In genomic region chr6:84581833-84582445, GRCm38 (mm10) we compare ENCODE assay signal across 17 mouse cellular contexts. TPM values are rescaled to one million over a fixed set of nuclear protein-coding genes. Genes with fewer than 3 reads are reported as not detected.
A peak's percentile ranks its signal among the peaks of the same experiment; 100 is the strongest.
DNase-seq lines count a peak whose midpoint lies in the region; ATAC-seq and TF ChIP-seq lines count a peak whose summit lies in the region.
"Had no signal": no experiment of that assay in that cellular context is flagged by ENCODE, and none has a peak within 500 bp of the region (broad histone marks: within the 10 kb centered on the region; RNA-seq: fewer than 3 reads in every experiment).

No protein-coding gene starts in this region.

- ATAC-seq in forebrain, embryonic 14.5 days, result no peak
- ATAC-seq in forebrain, embryonic 13.5 days, result no peak
- ATAC-seq in midbrain, embryonic 11.5 days (ENCODE audit: low FRiP score), result no peak
- ATAC-seq in midbrain, postnatal 0 days (ENCODE audit: low FRiP score), result no peak
- ATAC-seq in embryonic facial prominence, embryonic 14.5 days (ENCODE audit: low read depth), result no peak
- no peak for ATAC-seq in limb, embryonic 12.5 days (ENCODE audit: insufficient number of reproducible peaks, insufficient read depth, low FRiP score, low TSS enrichment, low read depth)
- ATAC-seq: forebrain, postnatal 0 days; liver, postnatal 0 days had no signal

- peak; percentile 52 for DNase-seq in forebrain, embryonic 14.5 days (ENCODE audit: low spot score)
- peak; percentile 74 for DNase-seq in midbrain, embryonic 11.5 days (ENCODE audit: low spot score, missing footprints)
- no peak for DNase-seq in midbrain, postnatal 0 days (ENCODE audit: low spot score)
- peak; percentile 82 for DNase-seq in embryonic facial prominence, embryonic 14.5 days (ENCODE audit: low spot score)
- no peak for DNase-seq in left cerebral cortex, postnatal 36 days (ENCODE audit: low spot score in 2 of 2)
- DNase-seq in left cerebral cortex, adult 18-20 months (ENCODE audit: low spot score in 2 of 2), result no peak
- DNase-seq: adrenal gland, postnatal 14 days; cerebellum, adult 18-20 months; forebrain, postnatal 0 days; kidney, adult 2 months; left cerebral cortex, postnatal 4 days; liver, postnatal 0 days had no signal

- H3K27me3 ChIP-seq in forebrain, embryonic 14.5 days (replicated peaks; ENCODE audit: control insufficient read depth, insufficient read depth, low read length), result peaks cover 64% of the 10 kb centered on the region
- H3K27me3 ChIP-seq in forebrain, embryonic 13.5 days, result peaks cover 89% of the 10 kb centered on the region
- peaks cover 83% of the 10 kb centered on the region for H3K27me3 ChIP-seq in midbrain, embryonic 11.5 days (ENCODE audit: control insufficient read depth, insufficient read depth, low read length)
- H3K27me3 ChIP-seq in midbrain, postnatal 0 days (ENCODE audit: insufficient read depth, low read length), result peaks cover 66% of the 10 kb centered on the region
- H3K27me3 ChIP-seq in embryonic facial prominence, embryonic 14.5 days (replicated peaks; ENCODE audit: control insufficient read depth, insufficient read depth, low read length), result peaks cover 34% of the 10 kb centered on the region
- H3K27me3 ChIP-seq in limb, embryonic 12.5 days, result peaks cover 33% of the 10 kb centered on the region; the same call in 1 of the 2 replicates

- intact Hi-C loops in left cerebral cortex, postnatal 36 days (cut with DNase I), result no loop called here

- WGBS in forebrain, embryonic 14.5 days, result 58% methylated on average over 9 of the region's 9 CpGs
- 58% methylated on average over 9 of the region's 9 CpGs for WGBS in forebrain, embryonic 13.5 days
- WGBS in midbrain, embryonic 11.5 days, result 54% methylated on average over 9 of the region's 9 CpGs
- 69% methylated on average over 9 of the region's 9 CpGs for WGBS in midbrain, postnatal 0 days
- WGBS in embryonic facial prominence, embryonic 14.5 days, result 32% methylated on average over 9 of the region's 9 CpGs
- 51% methylated on average over 9 of the region's 9 CpGs for WGBS in limb, embryonic 12.5 days

- H3K27ac ChIP-seq in forebrain, embryonic 14.5 days (ENCODE audit: low read depth, low read length), result no peak overlapping the region
- no peak overlapping the region for H3K27ac ChIP-seq in forebrain, embryonic 13.5 days
- H3K27ac ChIP-seq in midbrain, embryonic 11.5 days (ENCODE audit: low read depth, low read length), result no peak overlapping the region
- H3K27ac ChIP-seq in midbrain, postnatal 0 days (ENCODE audit: low read depth, low read length), result no peak overlapping the region
- no peak overlapping the region for H3K27ac ChIP-seq in embryonic facial prominence, embryonic 14.5 days (replicated peaks; ENCODE audit: low read depth, low read length)
- H3K27ac ChIP-seq in limb, embryonic 12.5 days, result peak overlapping the region; percentile 50; the same call in 1 of the 2 replicates
- H3K27ac ChIP-seq: heart, embryonic 13.5 days; midbrain, embryonic 10.5 days had no signal

- no peaks in the 10 kb centered on the region for H3K9me3 ChIP-seq in forebrain, embryonic 14.5 days (replicated peaks; ENCODE audit: control insufficient read depth, low read length)
- H3K9me3 ChIP-seq in forebrain, embryonic 13.5 days (replicated peaks), result no peaks in the 10 kb centered on the region
- H3K9me3 ChIP-seq in midbrain, embryonic 11.5 days (ENCODE audit: control insufficient read depth, low read length), result no peaks in the 10 kb centered on the region
- no peaks in the 10 kb centered on the region for H3K9me3 ChIP-seq in midbrain, postnatal 0 days (ENCODE audit: low read length)
- H3K9me3 ChIP-seq in embryonic facial prominence, embryonic 14.5 days (ENCODE audit: control insufficient read depth, low read length), result no peaks in the 10 kb centered on the region
- no peaks in the 10 kb centered on the region for H3K9me3 ChIP-seq in limb, embryonic 12.5 days
- H3K9me3 ChIP-seq: heart, embryonic 13.5 days; midbrain, embryonic 10.5 days had no signal

- no peaks in the 10 kb centered on the region for H3K36me3 ChIP-seq in forebrain, embryonic 14.5 days (ENCODE audit: control insufficient read depth, insufficient read depth, low read length)
- H3K36me3 ChIP-seq in forebrain, embryonic 13.5 days (ENCODE audit: poor library complexity, severe bottlenecking), result no peaks in the 10 kb centered on the region
- no peaks in the 10 kb centered on the region for H3K36me3 ChIP-seq in midbrain, embryonic 11.5 days (ENCODE audit: control insufficient read depth, insufficient read depth, low read length)
- no peaks in the 10 kb centered on the region for H3K36me3 ChIP-seq in midbrain, postnatal 0 days (ENCODE audit: insufficient read depth, low read length)
- peaks cover 10% of the 10 kb centered on the region for H3K36me3 ChIP-seq in embryonic facial prominence, embryonic 14.5 days (ENCODE audit: control insufficient read depth, insufficient read depth, low read length)
- peaks cover 68% of the 10 kb centered on the region for H3K36me3 ChIP-seq in limb, embryonic 12.5 days
- H3K36me3 ChIP-seq: heart, embryonic 13.5 days; midbrain, embryonic 10.5 days had no signal

- no peak overlapping the region for H3K9ac ChIP-seq in forebrain, embryonic 14.5 days (ENCODE audit: low read length)
- no peak overlapping the region for H3K9ac ChIP-seq in forebrain, embryonic 13.5 days
- no peak overlapping the region for H3K9ac ChIP-seq in midbrain, embryonic 11.5 days (ENCODE audit: low read length)
- no peak overlapping the region for H3K9ac ChIP-seq in midbrain, postnatal 0 days (replicated peaks; ENCODE audit: low read length, poor library complexity, severe bottlenecking)
- no peak overlapping the region for H3K9ac ChIP-seq in embryonic facial prominence, embryonic 14.5 days (ENCODE audit: low read depth, low read length)
- no peak overlapping the region; the same call in 1 of the 2 replicates for H3K9ac ChIP-seq in limb, embryonic 12.5 days (replicated peaks)
- H3K9ac ChIP-seq: forebrain, postnatal 0 days; heart, embryonic 13.5 days; liver, postnatal 0 days had no signal

- H3K4me3 ChIP-seq in forebrain, embryonic 14.5 days (ENCODE audit: low read depth, low read length), result no peak overlapping the region
- no peak overlapping the region for H3K4me3 ChIP-seq in forebrain, embryonic 13.5 days
- no peak overlapping the region for H3K4me3 ChIP-seq in midbrain, embryonic 11.5 days (ENCODE audit: low read depth, low read length)
- no peak overlapping the region for H3K4me3 ChIP-seq in midbrain, postnatal 0 days (ENCODE audit: low read depth, low read length)
- H3K4me3 ChIP-seq in embryonic facial prominence, embryonic 14.5 days (ENCODE audit: low read depth, low read length), result no peak overlapping the region
- H3K4me3 ChIP-seq in limb, embryonic 12.5 days (replicated peaks), result no peak overlapping the region
- H3K4me3 ChIP-seq: heart, embryonic 13.5 days; midbrain, embryonic 10.5 days had no signal

- peaks cover 24% of the 10 kb centered on the region for H3K4me1 ChIP-seq in forebrain, embryonic 14.5 days (ENCODE audit: control insufficient read depth, insufficient read depth, low read length)
- peaks cover 39% of the 10 kb centered on the region for H3K4me1 ChIP-seq in forebrain, embryonic 13.5 days
- peaks cover 29% of the 10 kb centered on the region for H3K4me1 ChIP-seq in midbrain, embryonic 11.5 days (ENCODE audit: control insufficient read depth, insufficient read depth, low read length)
- H3K4me1 ChIP-seq in midbrain, postnatal 0 days (ENCODE audit: insufficient read depth, low read length), result peaks cover 18% of the 10 kb centered on the region; the same call in 1 of the 2 replicates
- H3K4me1 ChIP-seq in embryonic facial prominence, embryonic 14.5 days (ENCODE audit: control insufficient read depth, insufficient read depth, low read length), result peaks cover 41% of the 10 kb centered on the region
- peaks cover 87% of the 10 kb centered on the region for H3K4me1 ChIP-seq in limb, embryonic 12.5 days (replicated peaks)

- no peak overlapping the region for H3K4me2 ChIP-seq in forebrain, embryonic 14.5 days (ENCODE audit: low read length)
- no peak overlapping the region for H3K4me2 ChIP-seq in forebrain, embryonic 13.5 days
- H3K4me2 ChIP-seq in midbrain, embryonic 11.5 days, result no peak overlapping the region
- no peak overlapping the region for H3K4me2 ChIP-seq in midbrain, postnatal 0 days (ENCODE audit: low read depth, low read length, poor library complexity, severe bottlenecking)
- H3K4me2 ChIP-seq in embryonic facial prominence, embryonic 14.5 days (ENCODE audit: low read depth, low read length), result peak overlapping the region; percentile 91; the same call in 1 of the 2 replicates
- H3K4me2 ChIP-seq in limb, embryonic 12.5 days, result peak overlapping the region; percentile 88; the same call in 1 of the 2 replicates
- H3K4me2 ChIP-seq: heart, embryonic 13.5 days had no signal

- TF ChIP-seq CTCF in midbrain, postnatal 0 days (IDR thresholded peaks at IDR 0.05), result no peak

RNA-seq across cellular contexts. Expression of gene Cyp26b1, which starts 11.8 kb away (rescaled TPM):
- 1.5 and 2.6 TPM in 2 replicates for polyA plus RNA-seq in forebrain, embryonic 14.5 days (2014; fragmentation: Nextera tagmentation; extraction: Ambion mirVana)
- polyA plus RNA-seq in forebrain, embryonic 13.5 days (2015; fragmentation: Nextera tagmentation; extraction: Ambion mirVana), result 0.63 and 2.9 TPM in 2 replicates
- 3.1 and 3.7 TPM in 2 replicates for polyA plus RNA-seq in midbrain, embryonic 11.5 days (2014; fragmentation: Nextera tagmentation; extraction: Ambion mirVana)
- 19.7 and 36.7 TPM in 2 replicates for total RNA-seq in midbrain, postnatal 0 days (2014; rRNA removed)
- 6.4 and 6.7 TPM in 2 replicates for polyA plus RNA-seq in midbrain, postnatal 0 days (2015; fragmentation: Nextera tagmentation; extraction: Ambion mirVana)
- polyA plus RNA-seq in embryonic facial prominence, embryonic 14.5 days (2014; fragmentation: Nextera tagmentation; extraction: Ambion mirVana), result 6.9 and 8.0 TPM in 2 replicates
- polyA plus RNA-seq in limb, embryonic 12.5 days (2016; fragmentation: Nextera tagmentation; extraction: Ambion mirVana), result 44.8 and 45.4 TPM in 2 replicates
- total RNA-seq in left cerebral cortex, postnatal 36 days (2021), result 10 to 100 TPM in 1 of 2 experiments, 1 to 10 TPM in 1; 7.5 to 14.9 TPM
- total RNA-seq in left cerebral cortex, adult 18-20 months (2021), result 10 to 100 TPM in 1 of 2 experiments, 1 to 10 TPM in 1; 5.9 to 10.2 TPM
- total RNA-seq: CH12.LX had no signal

Comparison
In these comparisons a context has a peak if more than half of its experiments do, and no peak if none do; other contexts are left out.
1. DNase-seq: peak in forebrain, embryonic 14.5 days (single experiment), midbrain, embryonic 11.5 days (single experiment) and embryonic facial prominence, embryonic 14.5 days (single experiment); none in midbrain, postnatal 0 days (single experiment), left cerebral cortex, postnatal 36 days (0 of 2) and left cerebral cortex, adult 18-20 months (0 of 2).
2. H3K4me2 ChIP-seq: peak in embryonic facial prominence, embryonic 14.5 days (single experiment) and limb, embryonic 12.5 days (single experiment); none in forebrain, embryonic 14.5 days (single experiment), forebrain, embryonic 13.5 days (single experiment), midbrain, embryonic 11.5 days (single experiment) and midbrain, postnatal 0 days (single experiment).